Mouse (Mus musculus) T-helper 1 cell (primary cell): ENCODE data around the gene Map3k15.

Source experiments
- in situ Hi-C: fragments of 300-600 bp; cut with MboI, MseI; formaldehyde crosslinking; loops from one replicate; pipeline ENCODE4 v1.15.1; 2025; ENCODE audit warnings: high pct_unique_total_duplicates

The Map3k15 gene

DNA sequence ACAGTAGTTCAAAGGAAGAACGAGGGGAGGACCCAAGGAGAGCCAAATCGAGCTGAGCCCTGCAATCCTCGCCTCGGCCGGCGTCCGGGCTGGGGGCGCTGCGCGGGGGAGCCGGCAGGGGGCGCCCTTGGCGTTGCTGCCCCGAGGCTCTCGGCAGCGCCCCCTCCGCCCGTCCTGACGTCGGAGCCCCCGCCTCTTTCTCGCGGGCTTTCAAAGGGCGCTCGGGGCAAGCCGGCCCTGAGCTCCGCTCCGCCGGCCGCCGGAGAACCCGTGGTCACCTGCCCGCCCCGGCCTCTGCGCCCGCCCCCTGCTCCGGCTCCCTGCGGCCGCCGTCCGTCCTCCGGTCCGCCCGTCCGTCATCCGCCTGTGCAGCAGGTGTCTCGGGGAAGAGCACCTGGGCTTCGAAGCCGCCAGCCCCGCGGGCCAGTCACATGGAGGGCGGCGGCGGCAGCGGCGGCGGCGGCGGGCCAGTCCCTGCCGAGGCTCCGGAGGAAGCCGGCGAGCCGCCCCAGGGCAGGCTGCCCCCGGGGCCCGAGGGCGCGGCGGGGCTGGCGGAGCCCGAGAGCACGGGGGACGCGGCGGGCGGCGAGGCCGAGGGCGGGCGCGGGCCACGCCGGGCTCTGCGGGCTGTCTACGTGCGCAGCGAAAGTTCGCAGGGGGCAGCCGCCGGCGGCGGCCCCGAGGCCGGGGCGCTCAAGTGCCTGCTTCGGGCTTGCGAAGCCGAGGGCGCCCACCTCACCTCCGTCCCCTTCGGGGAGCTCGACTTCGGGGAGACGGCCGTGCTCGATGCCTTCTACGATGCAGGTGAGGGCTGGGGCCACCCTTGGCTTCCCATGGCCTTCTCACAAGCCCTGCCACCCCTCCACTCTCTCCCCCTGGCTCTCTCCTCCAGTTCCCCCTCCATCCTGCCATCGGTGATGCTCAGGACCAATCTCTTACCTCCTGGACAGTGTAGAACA lies at the start of gene Map3k15:
Map3k15 (plus strand) TSS at position 432 of the 959 bp plus-strand sequence.
- in situ Hi-C loops = no loop called here

- in situ Hi-C loops = no loop called here
Measured at GRCm38 (mm10) chrX:159942569-159942968, 45.7 kb upstream of the Map3k15 start.

DNA sequence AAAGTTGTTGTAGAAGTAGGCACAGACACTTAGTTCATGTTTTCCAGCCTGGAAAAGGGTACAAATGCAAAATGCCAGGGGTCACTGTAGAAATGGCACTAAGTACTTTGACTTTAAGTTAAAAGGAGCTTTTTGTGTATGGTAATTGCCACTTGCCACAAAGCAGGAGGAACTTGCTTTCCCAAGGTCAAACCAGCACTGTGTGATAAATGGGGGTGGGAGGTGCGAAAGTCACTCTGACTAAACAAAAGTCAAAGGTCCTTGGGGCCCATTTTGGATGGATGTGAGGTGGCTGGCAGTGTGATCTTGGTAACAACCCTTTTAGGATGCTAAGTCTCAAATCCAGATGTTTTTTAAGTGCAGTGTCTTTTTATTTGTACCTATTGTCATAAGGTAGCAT lies 44.6 kb upstream of the Map3k15 start:
- in situ Hi-C loops = no loop called here

DNA sequence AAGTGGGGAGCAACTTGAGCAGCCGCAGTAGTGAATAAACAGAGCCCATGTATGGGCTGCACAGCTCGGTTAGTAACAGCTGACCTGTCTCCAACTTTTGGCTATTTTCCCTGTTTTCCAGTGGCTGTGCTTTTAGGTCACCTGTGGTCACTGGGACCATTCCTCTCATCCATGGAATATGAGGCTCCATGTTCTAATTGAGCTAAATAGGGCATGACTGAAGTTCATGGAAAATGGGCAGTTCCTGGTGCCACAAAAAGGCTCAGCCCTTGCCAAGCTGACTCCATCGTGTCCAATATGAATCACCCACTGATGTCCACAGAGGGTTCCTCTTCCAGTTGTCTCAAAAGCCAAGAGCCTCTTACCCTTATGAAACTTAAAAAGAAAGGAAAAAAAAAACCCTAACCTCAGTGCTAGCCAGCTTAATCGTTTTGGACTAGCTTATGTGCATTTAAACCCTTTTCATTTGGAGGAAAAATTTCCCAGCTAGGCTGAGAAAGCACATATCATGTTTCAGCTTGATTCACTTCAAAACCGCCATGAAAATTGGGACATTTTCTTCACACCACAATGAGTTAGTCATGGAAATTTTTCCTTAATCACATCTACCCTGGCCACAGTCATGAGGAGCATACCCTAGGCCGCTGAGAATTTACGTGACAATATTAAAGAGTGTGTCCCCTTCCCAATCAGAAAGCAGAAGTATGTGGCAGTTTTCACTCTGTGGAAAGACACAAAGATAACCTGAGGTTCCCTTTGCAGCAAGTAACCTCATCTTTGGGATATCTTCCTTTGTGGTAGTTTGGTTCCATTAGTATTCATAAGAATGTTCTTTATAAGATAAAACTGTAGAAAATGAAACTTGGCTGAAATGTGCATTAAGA lies 34.4 kb upstream of the Map3k15 start:
- in situ Hi-C loops = loop anchor here (25.0 kb wide), 1 partner anchor 491 kb away; no protein-coding TSS in a partner anchor

GRCm38 (mm10) chrX:159954430-159954779 lies 33.8 kb upstream of the Map3k15 start:
- in situ Hi-C loops = loop anchor here (25.0 kb wide), 1 partner anchor 492 kb away; no protein-coding TSS in a partner anchor

DNA sequence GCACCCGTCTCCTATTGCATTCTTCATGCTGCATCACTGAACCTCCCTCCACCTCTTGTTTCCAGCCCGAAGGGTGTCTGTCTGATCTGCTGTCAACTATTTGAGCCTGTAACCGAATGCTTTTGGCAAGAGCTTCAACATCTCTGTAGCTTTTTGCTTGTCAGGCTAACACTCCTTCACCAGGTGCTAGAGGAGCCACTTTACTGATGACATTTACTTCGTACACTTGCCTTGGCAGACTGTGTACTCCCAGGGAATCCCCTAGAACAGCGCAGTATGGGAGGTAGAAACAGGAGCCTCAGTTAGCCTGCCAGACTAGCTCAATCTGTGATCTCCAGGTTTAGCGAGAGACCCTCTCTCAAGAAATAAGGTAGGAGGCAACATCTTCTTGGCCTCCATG lies 32.8 kb upstream of the Map3k15 start:
- in situ Hi-C loops = loop anchor here (25.0 kb wide), 1 partner anchor 493 kb away; no protein-coding TSS in a partner anchor

GRCm38 (mm10) chrX:159961385-159961784 lies 26.8 kb upstream of the Map3k15 start:
- in situ Hi-C loops = loop anchor here (5.0 to 25.0 kb wide), 2 partner anchors 339 to 499 kb away; no protein-coding TSS in a partner anchor

- in situ Hi-C loops = loop anchor here (5.0 to 25.0 kb wide), 2 partner anchors 341 to 501 kb away; no protein-coding TSS in a partner anchor
Measured at GRCm38 (mm10) chrX:159963273-159963672, 25.0 kb upstream of the Map3k15 start.

- in situ Hi-C loops = loop anchor here (5.0 to 25.0 kb wide), 2 partner anchors 342 to 502 kb away; no protein-coding TSS in a partner anchor
Measured at GRCm38 (mm10) chrX:159963925-159964324, 24.3 kb upstream of the Map3k15 start.

- in situ Hi-C loops = loop anchor here (25.0 kb wide), 1 partner anchor 507 kb away; no protein-coding TSS in a partner anchor
Measured at GRCm38 (mm10) chrX:159969025-159969424, 19.2 kb upstream of the Map3k15 start.

DNA sequence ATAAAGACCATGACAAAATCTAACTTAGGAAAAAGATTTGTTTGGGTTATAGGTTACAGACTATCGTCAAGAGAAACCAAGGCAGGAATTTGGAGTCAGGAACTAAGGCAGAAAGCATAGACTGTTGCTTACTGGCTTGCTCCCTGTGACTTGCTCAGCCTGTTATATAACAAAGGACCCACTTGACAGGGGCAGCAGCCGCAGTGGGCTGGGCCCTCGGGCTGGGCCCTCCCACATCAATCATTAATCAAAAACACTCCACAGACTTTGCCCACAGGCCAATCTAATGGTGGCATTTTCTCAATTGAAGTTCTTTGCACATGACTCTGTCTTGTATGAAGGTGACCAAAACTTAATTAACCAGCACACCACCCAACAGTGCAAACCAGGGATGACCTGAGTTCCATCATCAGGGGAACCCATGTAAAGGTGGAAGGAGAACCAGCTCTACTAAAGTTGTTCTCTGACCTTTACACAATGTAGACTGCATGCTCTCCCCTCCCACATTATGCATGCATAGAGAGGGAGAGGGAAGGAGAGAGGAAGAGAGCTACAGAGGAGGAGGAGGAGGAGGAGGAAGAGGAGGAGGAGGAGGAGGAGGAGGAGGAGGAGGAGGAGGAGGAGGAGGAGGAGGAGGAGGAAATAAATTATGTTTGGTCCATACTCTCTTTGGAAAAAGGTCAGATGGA lies 17.0 kb upstream of the Map3k15 start:
- in situ Hi-C loops = loop anchor here (5.0 to 25.0 kb wide), 2 partner anchors 146 to 509 kb away; no protein-coding TSS in a partner anchor

GRCm38 (mm10) chrX:159973730-159974129 lies 14.5 kb upstream of the Map3k15 start:
- in situ Hi-C loops = loop anchor here (5.0 to 25.0 kb wide), 2 partner anchors 144 to 511 kb away; no protein-coding TSS in a partner anchor

DNA sequence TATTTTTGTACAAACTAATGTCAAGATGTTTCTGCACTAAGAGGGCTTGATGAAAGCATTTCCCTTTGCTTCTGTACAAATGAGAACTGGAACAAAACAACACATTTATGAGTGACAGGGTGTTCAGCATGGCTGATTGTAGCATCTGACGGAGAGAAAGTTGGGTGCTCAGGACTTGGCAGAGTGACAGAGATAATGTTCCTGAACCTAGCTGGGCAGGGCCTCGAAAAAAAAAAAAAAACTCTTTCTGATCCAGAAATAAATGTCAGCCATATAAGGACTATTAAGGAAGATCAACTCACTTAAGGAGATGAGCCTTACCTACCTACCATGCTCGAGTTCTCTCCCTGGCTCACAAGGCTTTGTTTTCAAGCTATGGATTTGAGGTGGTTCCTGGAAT lies 12.0 kb upstream of the Map3k15 start:
- in situ Hi-C loops = no loop called here

DNA sequence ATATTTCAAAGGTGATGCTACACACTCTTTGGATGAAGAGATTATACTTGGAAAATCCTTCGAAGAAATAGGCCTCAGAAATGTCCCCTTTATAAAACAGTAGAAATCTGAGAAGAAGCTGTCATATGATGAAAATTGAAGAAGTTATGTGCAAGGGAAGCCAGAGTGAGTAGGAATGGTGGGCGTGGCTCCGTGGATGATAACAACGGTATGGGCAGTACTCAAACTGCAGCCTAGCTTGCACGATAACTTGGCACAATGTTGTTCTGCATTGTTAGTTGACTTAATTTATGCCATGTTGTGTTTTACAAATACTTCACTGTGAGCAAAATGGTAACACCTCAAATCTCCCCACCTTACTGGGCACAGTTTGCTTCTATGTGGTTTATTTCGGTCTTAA lies 7.6 kb downstream of the Map3k15 start:
- in situ Hi-C loops = no loop called here

DNA sequence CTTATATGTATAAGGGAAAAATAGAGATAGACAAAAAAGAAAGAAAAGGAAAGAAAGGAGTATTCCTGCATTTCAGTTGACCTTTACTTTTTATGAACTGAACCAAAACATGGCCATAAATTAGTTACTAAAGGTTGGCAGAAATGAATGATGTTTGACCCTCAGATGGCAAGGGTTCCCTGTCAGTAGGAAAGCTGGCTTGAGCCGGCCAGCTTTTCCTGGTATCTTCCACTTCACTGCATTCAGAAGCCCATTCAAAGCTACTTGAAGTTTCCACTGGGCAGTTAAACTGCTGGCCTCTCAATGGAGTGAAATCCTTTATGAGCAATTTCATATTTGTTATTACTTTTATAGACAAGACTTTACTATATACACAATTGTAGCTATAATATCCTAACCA lies 65.1 kb downstream of the Map3k15 start:
- in situ Hi-C loops = no loop called here

DNA sequence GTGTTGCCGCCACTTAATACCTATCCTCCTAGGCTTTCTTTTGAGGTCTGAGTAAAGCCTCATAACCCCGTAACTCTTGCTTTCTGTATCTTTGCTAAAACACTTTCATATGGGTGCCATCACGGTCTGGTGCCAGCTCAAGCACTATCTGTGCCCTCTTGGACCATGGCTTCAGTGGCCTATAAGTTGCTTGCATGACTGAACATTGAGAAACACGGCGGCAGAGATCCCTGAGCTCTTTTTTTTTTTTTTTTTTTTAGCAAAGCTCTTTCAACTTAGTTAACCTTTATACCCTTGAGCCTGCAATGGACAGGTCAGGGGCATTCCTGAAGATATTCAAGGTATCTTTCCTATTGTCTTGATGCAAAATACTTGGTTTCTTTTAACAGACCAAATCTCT lies 66.4 kb downstream of the Map3k15 start:
- in situ Hi-C loops = no loop called here

DNA sequence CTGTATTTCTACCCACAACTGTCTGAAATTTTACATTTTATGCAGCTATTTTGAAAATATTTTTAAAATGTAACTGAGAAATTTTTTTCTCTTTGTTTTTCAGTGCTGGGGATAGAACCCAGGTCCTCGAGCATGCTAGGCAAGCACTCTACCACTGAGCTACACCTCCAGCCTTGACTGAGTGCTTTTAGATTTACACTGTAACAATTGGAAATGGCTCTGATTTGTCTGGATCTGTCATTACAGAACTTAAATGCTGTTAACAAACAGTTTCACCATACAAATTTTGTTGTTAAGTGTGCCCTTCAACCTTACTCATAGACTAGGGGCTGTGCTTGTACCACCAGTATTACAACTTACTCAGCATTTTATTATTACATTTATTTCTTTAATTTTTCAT lies 103.7 kb downstream of the Map3k15 start:
- in situ Hi-C loops = no loop called here

DNA sequence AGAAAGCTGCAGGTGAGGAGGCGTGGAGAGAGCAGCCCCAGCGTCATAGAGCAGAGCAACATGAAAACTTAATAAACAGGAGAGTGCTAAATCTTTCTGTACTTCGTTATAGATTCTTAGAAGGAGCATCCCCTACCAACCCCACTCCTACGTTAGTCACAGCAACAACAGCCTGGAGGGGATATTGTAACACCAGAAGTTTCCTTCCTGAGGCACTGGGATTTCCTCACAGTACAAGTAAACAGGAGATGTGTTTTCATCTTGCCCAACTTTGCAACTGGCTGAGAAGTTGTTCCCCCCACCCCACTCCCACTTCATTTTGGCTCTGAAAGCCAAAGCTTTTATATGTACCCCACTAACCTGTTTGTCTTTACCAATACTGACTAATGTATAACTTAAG lies 119.6 kb downstream of the Map3k15 start:
- in situ Hi-C loops = no loop called here

GRCm38 (mm10) chrX:160113777-160114176 lies 125.5 kb downstream of the Map3k15 start:
- in situ Hi-C loops = loop anchor here (10.0 kb wide), 1 partner anchor 489 kb away; the partner anchor contains the start of gene Sh3kbp1

DNA sequence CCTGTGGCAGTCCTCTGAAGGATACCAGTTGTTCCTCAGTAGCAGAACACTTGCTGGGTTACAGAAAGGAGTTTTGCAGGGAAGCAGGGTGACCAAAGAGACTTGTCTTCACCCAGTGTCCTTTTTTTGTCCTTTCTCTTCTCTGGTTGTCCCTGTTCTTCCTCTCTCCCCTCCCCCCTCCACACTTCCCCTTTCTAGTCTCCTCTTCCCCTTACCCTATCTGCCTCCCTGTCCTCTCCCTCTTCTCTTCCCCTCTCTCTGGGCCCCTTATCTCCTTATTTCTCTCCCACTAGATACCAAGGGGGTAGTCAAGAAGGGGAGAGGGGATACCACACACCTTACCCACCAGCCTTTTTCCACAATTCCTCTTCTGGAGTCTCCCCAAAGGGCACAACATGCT lies 127.8 kb downstream of the Map3k15 start:
- in situ Hi-C loops = loop anchor here (5.0 to 10.0 kb wide), 2 partner anchors 144 to 491 kb away; partner anchors contain the start of gene Sh3kbp1

- in situ Hi-C loops = loop anchor here (5.0 to 10.0 kb wide), 2 partner anchors 144 to 492 kb away; partner anchors contain the start of gene Sh3kbp1
Measured at GRCm38 (mm10) chrX:160116658-160117057, 128.4 kb downstream of the Map3k15 start.
